8 mouse cellular contexts compared by ENCODE assay signal in the genomic region with DNA sequence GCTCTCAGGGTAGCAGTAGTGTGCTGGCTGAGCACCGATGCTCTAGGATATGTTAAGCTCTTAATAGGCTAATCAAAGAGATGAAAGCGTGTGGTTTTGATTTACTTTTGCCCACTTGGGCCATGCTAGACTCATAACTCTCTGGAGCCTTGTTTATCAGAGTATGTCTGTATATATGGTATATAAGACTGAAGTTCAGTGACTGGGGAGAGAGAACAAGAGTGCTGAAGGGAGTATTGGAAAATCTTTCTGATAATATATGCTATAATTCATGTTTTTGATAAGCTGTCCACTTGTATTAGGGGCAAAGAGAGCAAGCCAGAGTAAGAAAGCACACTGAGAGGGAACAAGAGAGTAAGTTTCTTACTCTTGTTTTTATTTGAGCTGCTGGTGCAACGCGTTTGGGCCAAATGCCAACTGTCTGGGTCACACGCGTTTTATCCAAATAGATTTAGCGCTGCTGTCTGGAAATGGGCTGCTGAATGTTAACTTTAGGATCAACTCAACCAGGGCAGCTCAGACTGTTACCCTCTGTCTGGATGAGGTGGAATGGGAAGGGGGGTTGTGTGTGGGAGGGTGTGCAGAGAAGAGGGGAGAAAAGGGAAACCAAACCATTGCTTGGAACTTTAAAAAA. TPM values are rescaled to one million over a fixed set of nuclear protein-coding genes. Genes with fewer than 3 reads are reported as not detected.
A peak's percentile ranks its signal among the peaks of the same experiment; 100 is the strongest.
DNase-seq lines count a peak whose midpoint lies in the region; ATAC-seq and TF ChIP-seq lines count a peak whose summit lies in the region.

No protein-coding gene starts in this region.

- ATAC-seq in hindbrain, embryonic 14.5 days (ENCODE audit: low FRiP score): peak; percentile 47; the same call in 1 of the 2 replicates

- no peak for TF ChIP-seq CTCF in left cerebral cortex, adult 2 months (IDR thresholded peaks at IDR 0.05)

- peak overlapping the region; percentile 77 for H3K4me2 ChIP-seq in hindbrain, embryonic 14.5 days (replicated peaks)

- peak overlapping the region; percentile 47 for H3K4me3 ChIP-seq in left cerebral cortex, adult 2 months
- H3K4me3 ChIP-seq in hindbrain, embryonic 14.5 days (replicated peaks; ENCODE audit: low read length): peak overlapping the region; percentile 41
- peak overlapping the region; percentile 91 for H3K4me3 ChIP-seq in megakaryocyte, embryonic 14.5 days (replicated peaks)

- H3K4me1 ChIP-seq in hindbrain, embryonic 14.5 days (replicated peaks; ENCODE audit: control insufficient read depth, insufficient read depth, low read length): peaks cover 7% of the 10 kb centered on the region; the same call in 1 of the 2 replicates
- H3K4me1 ChIP-seq in megakaryocyte, embryonic 14.5 days: peaks cover 13% of the 10 kb centered on the region; the same call in 1 of the 2 replicates

- peak in 1 of 2 experiments; percentile 34 for DNase-seq in left cerebral cortex, adult 2 months (ENCODE audit: extremely low spot score in 1 of 2, low spot score in 2 of 2)
- DNase-seq in left cerebral cortex, adult 11 months (ENCODE audit: low spot score): no peak
- DNase-seq in cerebellum, postnatal 14 days: peak; percentile 73 to 77
- peak; percentile 35 to 49 for DNase-seq in gastrocnemius, adult 8-10 months (ENCODE audit: low spot score in 2 of 2)
- DNase-seq in hindbrain, embryonic 14.5 days (ENCODE audit: low spot score): peak; percentile 68
- DNase-seq in left cerebral cortex, postnatal 25 days (ENCODE audit: low spot score in 2 of 2): peak; percentile 8 to 10
- peak; percentile 45 for DNase-seq in right cerebral cortex, postnatal 4 days

- under 1% methylated on average over 7 of the region's 7 CpGs for WGBS in hindbrain, embryonic 14.5 days

- no peaks in the 10 kb centered on the region for H3K27me3 ChIP-seq in hindbrain, embryonic 14.5 days (ENCODE audit: control insufficient read depth, insufficient read depth, low read length)
- H3K27me3 ChIP-seq in megakaryocyte, embryonic 14.5 days (replicated peaks): no peaks in the 10 kb centered on the region

- no peaks in the 10 kb centered on the region for H3K36me3 ChIP-seq in hindbrain, embryonic 14.5 days (replicated peaks; ENCODE audit: control insufficient read depth, insufficient read depth)
- no peaks in the 10 kb centered on the region for H3K36me3 ChIP-seq in megakaryocyte, embryonic 14.5 days (replicated peaks; ENCODE audit: low read length)

- peak overlapping the region; percentile 43; the same call in 1 of the 2 replicates for H3K9ac ChIP-seq in hindbrain, embryonic 14.5 days

- peak overlapping the region; percentile 41; the same call in 1 of the 2 replicates for H3K27ac ChIP-seq in left cerebral cortex, adult 2 months
- peak overlapping the region; percentile 11; the same call in 1 of the 2 replicates for H3K27ac ChIP-seq in hindbrain, embryonic 14.5 days

- intact Hi-C loops in left cerebral cortex, adult 2 months (cut with DNase I): loop anchor here (5.0 kb wide), 1 partner anchor 649 kb away; no protein-coding TSS in a partner anchor
- intact Hi-C loops in left cerebral cortex, postnatal 25 days (cut with DNase I): no loop called here

- H3K9me3 ChIP-seq in hindbrain, embryonic 14.5 days (ENCODE audit: control insufficient read depth, low read length): no peaks in the 10 kb centered on the region
- H3K9me3 ChIP-seq in megakaryocyte, embryonic 14.5 days: no peaks in the 10 kb centered on the region

RNA-seq across cellular contexts. Expression of a gene that starts 0.7 kb away (rescaled TPM):
- total RNA-seq in left cerebral cortex, adult 2 months (2021): 1 to 10 TPM; 3.9 to 4.6 TPM
- total RNA-seq in gastrocnemius, adult 8-10 months (2022): 1 to 10 TPM in 2 of 4 experiments, under 1 TPM in 2; 0.75 to 1.3 (median 1.0) TPM
- 2.0 and 2.5 TPM in 2 replicates for polyA plus RNA-seq in hindbrain, embryonic 14.5 days (2014; fragmentation: Nextera tagmentation; extraction: Ambion mirVana)
- total RNA-seq in left cerebral cortex, postnatal 25 days (2021): 1 to 10 TPM; 3.1 to 4.4 TPM
- 0.02 TPM in 1 of 2 replicates, not detected in the other for polyA plus RNA-seq in megakaryocyte, embryonic 14.5 days (2012; ENCODE audit: insufficient read depth, low replicate concordance)

RNA-seq across cellular contexts. Expression of a gene that starts 59.7 kb away (rescaled TPM):
- 10 to 100 TPM; 14.0 to 15.5 TPM for total RNA-seq in left cerebral cortex, adult 2 months (2021)
- 1 to 10 TPM; 6.3 to 7.5 (median 7.0) TPM for total RNA-seq in gastrocnemius, adult 8-10 months (2022)
- 7.2 and 7.9 TPM in 2 replicates for polyA plus RNA-seq in hindbrain, embryonic 14.5 days (2014; fragmentation: Nextera tagmentation; extraction: Ambion mirVana)
- total RNA-seq in left cerebral cortex, postnatal 25 days (2021): 10 to 100 TPM; 12.6 to 14.4 TPM
- polyA plus RNA-seq in megakaryocyte, embryonic 14.5 days (2012; ENCODE audit: insufficient read depth, low replicate concordance): 1.8 TPM in 1 of 2 replicates, not detected in the other

RNA-seq across cellular contexts. Expression of a gene that starts 59.9 kb away (rescaled TPM):
- 1 to 10 TPM in 1 of 2 experiments, under 1 TPM in 1; 0.65 to 1.7 TPM for total RNA-seq in left cerebral cortex, adult 2 months (2021)
- total RNA-seq in gastrocnemius, adult 8-10 months (2022): under 1 TPM in 3 of 4 experiments, not detected in 1; 0.19 to 0.43 (median 0.34) TPM
- polyA plus RNA-seq in hindbrain, embryonic 14.5 days (2014; fragmentation: Nextera tagmentation; extraction: Ambion mirVana): 13.6 and 17.3 TPM in 2 replicates
- under 1 TPM; 0.69 to 0.94 TPM for total RNA-seq in left cerebral cortex, postnatal 25 days (2021)
- polyA plus RNA-seq in megakaryocyte, embryonic 14.5 days (2012; ENCODE audit: insufficient read depth, low replicate concordance): not detected in 2 replicates

Comparison
In these comparisons a context has a peak if more than half of its experiments do, and no peak if none do; other contexts are left out.
1. H3K4me3 ChIP-seq: peak in every context shown above with its lines; median percentile 91 in megakaryocyte, embryonic 14.5 days; 47 in left cerebral cortex, adult 2 months; 41 in hindbrain, embryonic 14.5 days.